Mouse (Mus musculus) brain, embryonic 14.5 days (tissue): Measurements from ENCODE around the gene Wfdc2. TPM values are rescaled to one million over a fixed set of nuclear protein-coding genes. Genes with fewer than 3 reads are reported as not detected.
"Not testable (repeated sequence)": the region's sequence is repeated elsewhere in the genome, so short reads cannot be mapped to it uniquely, and the experiment has no call there.

Source experiments
- DNase-seq: peaks from one replicate; pipeline ENCODE4 v3.0.0-alpha.2; 2011; ENCODE audit warnings: low read depth
- CTCF ChIP-seq: fragments of 200-500 bp; IDR thresholded peaks from 2 replicates; pipeline ENCODE4 v1.5.1; 2012; ENCODE audit warnings: inconsistent platforms, mild to moderate bottlenecking, moderate library complexity, borderline replicate concordance; ENCODE audit not compliant: insufficient read depth, insufficient read length; ENCODE audit errors: extremely low read depth
- POLR2A ChIP-seq: fragments of 200-500 bp; IDR thresholded peaks from 2 replicates; pipeline ENCODE4 v1.6.1; 2012; ENCODE audit warnings: mild to moderate bottlenecking, inconsistent platforms, borderline replicate concordance; ENCODE audit not compliant: poor library complexity, insufficient read depth, insufficient read length, severe bottlenecking; ENCODE audit errors: extremely low read depth
- polyA plus RNA-seq: library from polyadenylated mRNA; depleted of rRNA; stranded (reverse); fragments of >200 nt; gene quantifications from 2 replicates; pipeline ENCODE4 v1.2.3, GENCODE M21; 2012

Wfdc2 gene
- polyA plus RNA-seq, 1 experiment: 3.9 TPM

- no peak for TF ChIP-seq CTCF
- no peak for TF ChIP-seq POLR2A
- no peak for DNase-seq
Measured at GRCm38 (mm10) chr2:164550895-164551269, 11.3 kb upstream of the Wfdc2 start.

- TF ChIP-seq CTCF (no peak), POLR2A (no peak)
- no peak for DNase-seq
Measured at GRCm38 (mm10) chr2:164551502-164551901, 10.7 kb upstream of the Wfdc2 start.

GRCm38 (mm10) chr2:164558426-164558825 is 3.8 kb upstream of the Wfdc2 start:
- no peak for DNase-seq
- TF ChIP-seq POLR2A (no peak), CTCF (no peak)

- no peak for DNase-seq
- TF ChIP-seq CTCF (no peak), POLR2A (no peak)
Measured at GRCm38 (mm10) chr2:164558991-164559645, 3.1 kb upstream of the Wfdc2 start.

- no peak for DNase-seq
- TF ChIP-seq POLR2A: no peak
- no peak for TF ChIP-seq CTCF
Measured at GRCm38 (mm10) chr2:164560106-164560505, 2.1 kb upstream of the Wfdc2 start.

- DNase-seq: peak; percentile 80
- TF ChIP-seq POLR2A (no peak), CTCF (peak; percentile 71)
Measured at GRCm38 (mm10) chr2:164563339-164564038, 1.3 kb downstream of the Wfdc2 start.

GRCm38 (mm10) chr2:164564346-164564745 is 2.1 kb downstream of the Wfdc2 start:
- DNase-seq: peak; percentile 15
- TF ChIP-seq CTCF (no peak), POLR2A (no peak)

- DNase-seq: no peak
- TF ChIP-seq CTCF (peak; percentile 31; the same call in 1 of the 2 replicates), POLR2A (no peak)
Measured at GRCm38 (mm10) chr2:164566997-164567396, 4.8 kb downstream of the Wfdc2 start.

- TF ChIP-seq CTCF (no peak), POLR2A (no peak)
- no peak for DNase-seq
Measured at GRCm38 (mm10) chr2:164567460-164567859, 5.2 kb downstream of the Wfdc2 start.

GRCm38 (mm10) chr2:164573359-164573758 is 11.1 kb downstream of the Wfdc2 start, which contains the start of gene Spint3:
Gene Spint3, minus strand, starts transcription at chr2:164573459.
- DNase-seq: not testable (repeated sequence)

GRCm38 (mm10) chr2:164585025-164585725 is 23.0 kb downstream of the Wfdc2 start, which contains the start of gene Wfdc6a:
Gene Wfdc6a, minus strand, starts transcription at chr2:164585447.
- not testable (repeated sequence) for DNase-seq

- peak; percentile 80 for DNase-seq
- TF ChIP-seq POLR2A (no peak), CTCF (peak; percentile 75; the same call in 1 of the 2 replicates)
Measured at GRCm38 (mm10) chr2:164592014-164592413, 29.8 kb downstream of the Wfdc2 start.
